Mouse (Mus musculus) erythroblast, embryonic 14.5 days (primary cell): ENCODE data around the gene Hltf.

ENCODE experiments used
- GATA1 ChIP-seq: IDR thresholded peaks from 2 replicates; pipeline ENCODE4 v1.6.1; 2012; ENCODE audit warnings: low read length, inconsistent platforms, mixed read lengths
- TAL1 ChIP-seq: IDR thresholded peaks from 3 replicates; pipeline ENCODE4 v1.6.1; 2012; ENCODE audit warnings: low read length, inconsistent platforms, mixed read lengths

DNA sequence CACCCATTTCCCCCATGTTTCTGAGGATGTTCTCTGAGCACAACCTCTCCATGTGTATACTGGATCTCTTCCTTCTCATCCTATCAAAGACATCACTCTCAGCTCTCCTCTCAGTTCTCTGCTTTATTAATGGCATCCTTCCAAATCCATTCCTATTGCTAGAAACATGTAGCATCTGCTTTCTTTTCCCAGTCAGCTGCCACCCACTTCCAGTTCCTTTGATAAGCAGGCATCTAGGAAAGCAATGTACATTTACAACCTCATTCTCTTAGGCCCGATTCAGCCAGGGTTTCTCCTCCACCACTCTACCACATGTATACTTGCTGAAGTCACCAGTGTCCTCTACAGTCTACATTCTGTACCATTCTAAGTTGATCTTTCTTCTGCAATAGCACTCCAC is 76.1 kb downstream of the Hltf start:
- no peak for TF ChIP-seq GATA1
- no peak for TF ChIP-seq TAL1
